Mouse (Mus musculus) myocyte (in vitro differentiated cells): ENCODE measurements at regions not wholly inside any gene's neighbourhood (a gene's known extent, or its start where the extent isn't known, plus 50 kb on each side); places are given as distances from the start of the nearest gene placed in this dataset.

ENCODE experiments used
- CEBPB ChIP-seq: IDR thresholded peaks from 2 replicates; pipeline ENCODE4 v1.6.1; 2011; ENCODE audit warnings: mild to moderate bottlenecking, moderate library complexity; ENCODE audit not compliant: poor library complexity, insufficient read depth, severe bottlenecking
- E2F4 ChIP-seq: IDR thresholded peaks from one replicate; pipeline ENCODE4 v1.6.1; 2011; ENCODE audit warnings: mild to moderate bottlenecking, control low read depth, moderate library complexity; ENCODE audit not compliant: insufficient read depth
- MAX ChIP-seq: IDR thresholded peaks from one replicate; pipeline ENCODE4 v1.6.1; 2011; ENCODE audit warnings: low read depth, mild to moderate bottlenecking, control low read depth
- MYOD1 ChIP-seq, 3 experiments: IDR thresholded peaks; one replicate each; pipeline ENCODE4 v1.6.1; 2011; ENCODE audit warnings: control low read depth in 2 of 3, low read depth in 2 of 3, mild to moderate bottlenecking in 2 of 3, moderate library complexity in 1 of 3; ENCODE audit not compliant: insufficient read length in 2 of 3, control insufficient read depth in 1 of 3
- MYOG ChIP-seq, 3 experiments: IDR thresholded peaks; one replicate each; pipeline ENCODE4 v1.6.1; 2011; ENCODE audit warnings: control low read depth in 2 of 3, low read depth in 2 of 3, mild to moderate bottlenecking in 2 of 3; ENCODE audit not compliant: insufficient read length in 2 of 3, control insufficient read depth in 1 of 3, insufficient read depth in 1 of 3
- POLR2A ChIP-seq: IDR thresholded peaks from one replicate; pipeline ENCODE4 v1.6.1; 2011; ENCODE audit warnings: low read depth, mild to moderate bottlenecking, control low read depth, moderate library complexity; ENCODE audit not compliant: insufficient read length
- POLR2AphosphoS2 ChIP-seq: IDR thresholded peaks from one replicate; pipeline ENCODE4 v1.6.1; 2011; ENCODE audit warnings: low read depth, control low read depth; ENCODE audit not compliant: insufficient read length
- REST ChIP-seq: IDR thresholded peaks from one replicate; pipeline ENCODE4 v1.6.1; 2011; ENCODE audit warnings: mild to moderate bottlenecking, control low read depth, moderate library complexity; ENCODE audit not compliant: insufficient read depth, insufficient read length
- SRF ChIP-seq: IDR thresholded peaks from one replicate; pipeline ENCODE4 v1.6.1; 2011; ENCODE audit warnings: low read depth; ENCODE audit not compliant: control insufficient read depth, insufficient read length
- TCF12 ChIP-seq: IDR thresholded peaks from one replicate; pipeline ENCODE4 v1.6.1; 2011; ENCODE audit warnings: mild to moderate bottlenecking, control low read depth; ENCODE audit not compliant: poor library complexity, insufficient read depth, severe bottlenecking
- USF1 ChIP-seq: IDR thresholded peaks from one replicate; pipeline ENCODE4 v1.6.1; 2011; ENCODE audit warnings: low read depth, mild to moderate bottlenecking, control low read depth, moderate library complexity

- no peak for TF ChIP-seq MYOG (IDR thresholded peaks at IDR 0.05; ENCODE audit: control insufficient read depth in 1 of 3, insufficient read depth in 1 of 3, insufficient read length in 2 of 3, low read depth in 2 of 3)
- no peak for TF ChIP-seq POLR2A
- no peak for TF ChIP-seq MAX
- no peak for TF ChIP-seq POLR2AphosphoS2
- TF ChIP-seq CEBPB: no peak
- TF ChIP-seq REST: no peak
- TF ChIP-seq SRF: no peak
- no peak for TF ChIP-seq TCF12
- TF ChIP-seq MYOD1 (IDR thresholded peaks at IDR 0.05; ENCODE audit: control insufficient read depth in 1 of 3, insufficient read length in 2 of 3, low read depth in 2 of 3): no peak
- TF ChIP-seq USF1: no peak
- no peak for TF ChIP-seq E2F4
Measured at GRCm38 (mm10) chr3:115538355-115538754, 176.5 kb downstream of the S1pr1 start.
